Mouse (Mus musculus): Measurements from ENCODE around the gene Spint3. TPM values are rescaled to one million over a fixed set of nuclear protein-coding genes. Genes with fewer than 3 reads are reported as not detected.
"Not testable (repeated sequence)": the region's sequence is repeated elsewhere in the genome, so short reads cannot be mapped to it uniquely, and the experiment has no call there.

The Spint3 gene
- polyA plus RNA-seq, 1 experiment, result not detected

DNA sequence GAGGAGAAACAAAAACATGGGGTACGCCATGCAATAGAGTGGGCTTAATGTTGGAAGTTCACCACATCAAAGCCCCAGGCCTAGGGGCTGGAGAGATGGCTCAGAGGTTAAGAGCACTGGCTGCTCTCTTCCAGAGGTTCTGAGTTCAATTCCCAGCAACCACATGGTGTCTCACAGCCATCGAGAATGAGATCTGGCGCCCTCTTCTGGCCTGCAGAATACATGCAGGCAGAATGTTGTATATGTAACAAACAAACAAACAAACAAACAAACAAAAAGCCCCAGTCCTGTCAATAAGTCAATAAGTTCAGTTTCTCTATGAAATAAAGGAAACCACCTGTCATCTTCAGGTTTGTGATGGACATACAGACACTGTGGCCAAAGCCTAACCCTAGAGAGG is 26.9 kb upstream of the Spint3 start:
- no peaks in the 10 kb centered on the region for H3K27me3 ChIP-seq (ENCODE audit: control insufficient read depth, insufficient read depth, low read length)
- no peak overlapping the region for H3K4me3 ChIP-seq (ENCODE audit: low read depth, low read length)
- WGBS, result 68% methylated on average over 3 of the region's 3 CpGs
- H3K4me1 ChIP-seq (ENCODE audit: control insufficient read depth, insufficient read depth, insufficient read length, low read length), result no peaks in the 10 kb centered on the region
- H3K36me3 ChIP-seq (ENCODE audit: control insufficient read depth, insufficient read depth, low read length), result no peaks in the 10 kb centered on the region
- no peak overlapping the region for H3K27ac ChIP-seq (ENCODE audit: insufficient read depth, low read depth, low read length)
- TF ChIP-seq CTCF (IDR thresholded peaks at IDR 0.05; ENCODE audit: extremely low read depth, insufficient read length, insufficient replicate concordance, low read depth, low read length), result no peak
- TF ChIP-seq POLR2A (IDR thresholded peaks at IDR 0.05; ENCODE audit: low read depth, low read length), result no peak

DNA sequence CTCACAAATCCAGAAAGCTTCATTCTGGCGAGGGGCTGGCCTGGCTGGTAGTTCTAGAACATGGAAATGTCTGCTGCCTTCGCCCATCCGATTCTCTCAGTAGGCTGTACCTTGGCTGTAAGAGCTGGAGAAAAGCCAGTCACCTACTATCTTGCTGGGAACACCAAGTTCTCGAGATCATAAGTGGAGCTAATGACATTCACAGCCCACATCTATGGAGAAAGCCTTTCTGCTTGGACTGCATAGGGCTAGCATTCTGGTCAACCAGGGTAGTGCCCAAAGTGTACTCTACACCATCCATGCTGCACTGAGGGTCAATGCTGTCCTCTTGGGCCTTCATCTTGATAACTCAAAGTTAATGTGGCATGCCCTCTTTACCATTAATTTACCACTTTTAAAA is 20.2 kb upstream of the Spint3 start, which contains the start of gene Eppin:
Eppin (minus strand) TSS at position 101 of the 400 bp plus-strand sequence.
- Histone ChIP-seq H3K4me1 (ENCODE audit: control insufficient read depth, insufficient read depth, insufficient read length, low read length) (no peaks in the 10 kb centered on the region), H3K36me3 (ENCODE audit: control insufficient read depth, insufficient read depth, low read length) (no peaks in the 10 kb centered on the region), H3K4me3 (ENCODE audit: low read depth, low read length) (no peak within 1 kb of the TSS), H3K27me3 (ENCODE audit: control insufficient read depth, insufficient read depth, low read length) (no peaks in the 10 kb centered on the region), H3K27ac (ENCODE audit: insufficient read depth, low read depth, low read length) (no peak within 1 kb of the TSS)
- no peak for TF ChIP-seq CTCF (IDR thresholded peaks at IDR 0.05; ENCODE audit: extremely low read depth, insufficient read length, insufficient replicate concordance, low read depth, low read length)
- TF ChIP-seq POLR2A (IDR thresholded peaks at IDR 0.05; ENCODE audit: low read depth, low read length), result no peak
- 68% methylated on average over 4 of the region's 4 CpGs for WGBS

DNA sequence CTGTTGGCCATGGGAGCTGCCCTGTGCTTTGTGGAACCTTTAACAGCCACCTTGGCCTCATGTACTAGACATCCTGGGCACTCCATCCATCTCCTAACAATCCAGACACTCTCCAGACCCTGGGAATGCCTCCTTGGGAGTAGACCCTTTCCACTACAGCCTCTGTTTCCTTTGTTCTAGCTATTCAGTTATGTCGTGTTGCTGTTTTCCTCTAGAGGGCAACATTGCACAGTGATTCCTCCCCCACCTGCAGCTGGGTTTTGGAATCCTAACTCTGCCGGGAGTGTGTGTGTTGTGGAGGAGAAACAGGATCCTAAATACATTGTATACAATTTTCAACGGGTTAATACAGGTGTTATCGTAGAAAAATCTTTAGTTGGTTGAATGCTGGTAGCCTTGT is 18.8 kb upstream of the Spint3 start:
- Histone ChIP-seq H3K4me3 (ENCODE audit: low read depth, low read length) (no peak overlapping the region), H3K27me3 (ENCODE audit: control insufficient read depth, insufficient read depth, low read length) (no peaks in the 10 kb centered on the region), H3K36me3 (ENCODE audit: control insufficient read depth, insufficient read depth, low read length) (no peaks in the 10 kb centered on the region), H3K4me1 (ENCODE audit: control insufficient read depth, insufficient read depth, insufficient read length, low read length) (no peaks in the 10 kb centered on the region), H3K27ac (ENCODE audit: insufficient read depth, low read depth, low read length) (no peak overlapping the region)
- TF ChIP-seq POLR2A (IDR thresholded peaks at IDR 0.05; ENCODE audit: low read depth, low read length) (no peak), CTCF (IDR thresholded peaks at IDR 0.05; ENCODE audit: extremely low read depth, insufficient read length, insufficient replicate concordance, low read depth, low read length) (peak; percentile 50; the same call in 1 of the 2 replicates)
- WGBS, result 3% methylated on average over 4 of the region's 4 CpGs

DNA sequence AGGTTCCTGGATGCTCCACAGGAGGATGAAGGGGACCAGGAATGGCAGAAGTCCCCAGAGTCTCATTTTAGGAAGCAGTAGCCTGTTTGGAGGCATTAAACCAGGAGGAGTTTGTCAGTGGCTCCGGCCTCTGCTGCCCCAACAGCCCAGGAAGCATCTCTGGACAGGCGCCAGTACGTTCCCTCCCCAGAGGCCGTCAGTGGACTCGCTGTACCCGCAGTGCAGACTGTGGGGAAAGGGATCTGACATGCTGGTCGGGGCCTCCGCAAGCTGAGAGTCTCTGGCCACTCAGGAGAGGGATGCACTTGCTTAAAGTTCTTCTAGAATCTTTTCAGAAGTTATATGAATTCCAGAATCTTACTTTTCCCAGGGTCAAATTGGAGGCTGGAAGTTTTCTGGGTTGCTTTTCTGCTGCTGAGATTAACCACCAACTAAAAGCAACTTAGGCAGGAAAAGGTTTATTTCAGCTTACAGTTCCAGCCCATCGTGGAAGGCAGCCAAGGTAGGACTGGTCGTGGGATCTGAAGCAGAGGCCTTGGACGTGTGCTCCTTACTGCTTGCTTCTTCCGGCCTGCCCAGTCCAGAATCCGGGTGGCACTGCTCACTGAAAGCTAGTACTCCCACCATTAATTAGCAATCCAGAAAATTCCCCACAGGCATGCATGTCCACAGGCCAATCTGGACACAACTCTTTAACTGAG is 11.9 kb upstream of the Spint3 start, which contains the start of gene Wfdc6a:
Wfdc6a (minus strand) TSS at position 423 of the 701 bp plus-strand sequence.
- H3K27ac ChIP-seq (ENCODE audit: insufficient read depth, low read depth, low read length), result not testable (repeated sequence)

DNA sequence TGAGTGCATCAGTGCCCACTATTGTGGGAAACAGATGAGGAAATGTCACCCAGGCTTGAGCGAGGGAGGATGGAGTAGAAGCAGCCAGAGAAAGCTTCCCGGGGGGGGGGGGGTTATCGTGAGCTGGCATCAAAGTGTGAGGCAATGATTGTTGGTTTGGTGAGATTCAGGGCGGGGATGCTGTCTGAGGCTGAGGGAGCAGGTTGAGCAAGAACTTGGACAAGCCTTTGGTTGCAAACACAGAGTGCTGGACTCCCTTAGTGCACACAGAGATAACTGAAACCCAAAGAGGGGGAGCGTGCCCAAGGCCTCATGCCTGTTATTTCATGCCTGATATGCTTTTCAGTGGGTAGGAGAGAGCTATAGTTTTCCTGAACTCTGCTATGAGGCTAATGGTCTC is 5.8 kb downstream of the Spint3 start:
- H3K36me3 ChIP-seq (ENCODE audit: control insufficient read depth, insufficient read depth, low read length), result no peaks in the 10 kb centered on the region
- WGBS, result 69% methylated on average over 5 of the region's 5 CpGs
- H3K4me3 ChIP-seq (ENCODE audit: low read depth, low read length), result no peak overlapping the region
- TF ChIP-seq POLR2A (IDR thresholded peaks at IDR 0.05; ENCODE audit: low read depth, low read length), result no peak
- no peak for TF ChIP-seq CTCF (IDR thresholded peaks at IDR 0.05; ENCODE audit: extremely low read depth, insufficient read length, insufficient replicate concordance, low read depth, low read length)
- H3K4me1 ChIP-seq (ENCODE audit: control insufficient read depth, insufficient read depth, insufficient read length, low read length), result peaks cover 5% of the 10 kb centered on the region; the same call in 1 of the 2 replicates
- no peak overlapping the region for H3K27ac ChIP-seq (ENCODE audit: insufficient read depth, low read depth, low read length)
- peaks cover 10% of the 10 kb centered on the region for H3K27me3 ChIP-seq (ENCODE audit: control insufficient read depth, insufficient read depth, low read length)

More for the DNA sequence above, 11.9 kb upstream of the Spint3 start, which contains the start of gene Wfdc6a:
- H3K4me3 ChIP-seq (ENCODE audit: low read depth, low read length); H3K36me3 ChIP-seq (ENCODE audit: control insufficient read depth, insufficient read depth, low read length); H3K27me3 ChIP-seq (ENCODE audit: control insufficient read depth, insufficient read depth, low read length); H3K4me1 ChIP-seq (ENCODE audit: control insufficient read depth, insufficient read depth, insufficient read length, low read length): not testable (repeated sequence)
- 63% methylated on average over 13 of the region's 13 CpGs for WGBS

DNA sequence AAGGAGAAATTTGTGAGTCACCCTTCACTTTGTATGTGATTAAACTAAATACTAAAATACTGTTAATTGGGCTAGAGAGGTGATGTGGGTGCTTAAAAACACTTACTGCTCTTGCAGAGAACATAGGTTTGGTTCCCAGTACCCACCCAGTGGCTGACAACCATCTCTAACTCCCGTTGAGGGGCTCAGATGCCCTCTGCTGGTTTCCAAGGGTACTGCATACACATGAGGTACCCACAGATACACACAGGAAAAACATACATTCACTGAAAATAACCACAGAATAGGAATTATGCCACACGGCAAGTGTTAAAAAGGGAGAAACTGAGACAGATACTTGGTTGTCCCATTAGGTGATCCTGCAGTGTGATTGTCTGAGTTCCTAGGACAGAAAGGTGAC is 6.3 kb downstream of the Spint3 start:
- TF ChIP-seq POLR2A (IDR thresholded peaks at IDR 0.05; ENCODE audit: low read depth, low read length), result no peak
- TF ChIP-seq CTCF (IDR thresholded peaks at IDR 0.05; ENCODE audit: extremely low read depth, insufficient read length, insufficient replicate concordance, low read depth, low read length), result no peak
- 83% methylated on average over 2 of the region's 2 CpGs for WGBS

DNA sequence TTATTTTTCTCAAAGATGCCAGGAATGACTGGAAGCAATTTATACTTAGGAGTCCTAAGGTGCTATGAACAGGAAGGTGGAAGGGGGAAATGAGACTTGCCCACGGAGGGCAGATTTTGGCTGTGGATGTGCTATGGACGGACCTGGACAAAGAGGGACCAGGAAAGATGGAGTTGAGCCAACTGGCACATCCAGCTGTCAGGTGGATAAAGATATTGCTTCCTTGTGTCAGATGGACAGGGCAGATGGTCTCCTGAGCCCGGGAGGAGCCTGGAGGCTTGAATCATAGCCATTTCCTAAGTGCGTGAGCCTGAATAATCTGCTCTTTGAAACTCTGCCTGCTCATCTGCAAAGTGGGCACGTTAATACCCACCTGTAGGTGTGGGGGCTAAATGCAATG is 8.9 kb downstream of the Spint3 start:
- no peak overlapping the region for H3K4me3 ChIP-seq (ENCODE audit: low read depth, low read length)
- WGBS, result 55% methylated on average over 5 of the region's 5 CpGs
- no peaks in the 10 kb centered on the region for H3K36me3 ChIP-seq (ENCODE audit: control insufficient read depth, insufficient read depth, low read length)
- no peak for TF ChIP-seq POLR2A (IDR thresholded peaks at IDR 0.05; ENCODE audit: low read depth, low read length)
- no peak for TF ChIP-seq CTCF (IDR thresholded peaks at IDR 0.05; ENCODE audit: extremely low read depth, insufficient read length, insufficient replicate concordance, low read depth, low read length)
- peaks cover 13% of the 10 kb centered on the region for H3K27me3 ChIP-seq (ENCODE audit: control insufficient read depth, insufficient read depth, low read length)
- no peak overlapping the region for H3K27ac ChIP-seq (ENCODE audit: insufficient read depth, low read depth, low read length)
- peaks cover 5% of the 10 kb centered on the region; the same call in 1 of the 2 replicates for H3K4me1 ChIP-seq (ENCODE audit: control insufficient read depth, insufficient read depth, insufficient read length, low read length)

More for the DNA sequence above, 6.3 kb downstream of the Spint3 start:
- Histone ChIP-seq H3K4me1 (ENCODE audit: control insufficient read depth, insufficient read depth, insufficient read length, low read length) (peaks cover 5% of the 10 kb centered on the region; the same call in 1 of the 2 replicates), H3K27ac (ENCODE audit: insufficient read depth, low read depth, low read length) (no peak overlapping the region), H3K4me3 (ENCODE audit: low read depth, low read length) (no peak overlapping the region), H3K36me3 (ENCODE audit: control insufficient read depth, insufficient read depth, low read length) (no peaks in the 10 kb centered on the region), H3K27me3 (ENCODE audit: control insufficient read depth, insufficient read depth, low read length) (peaks cover 13% of the 10 kb centered on the region)

All from small intestine, adult 2 months (tissue).